Mouse (Mus musculus) ovary, postnatal 14 days (tissue): ENCODE data around the gene Gm10300.
A peak's percentile ranks its signal among the peaks of the same experiment; 100 is the strongest.

Experiments used
- DNase-seq: peaks from one replicate; pipeline ENCODE4 v3.0.0; 2022; ENCODE audit warnings: low spot score

Gm10300 gene

DNA sequence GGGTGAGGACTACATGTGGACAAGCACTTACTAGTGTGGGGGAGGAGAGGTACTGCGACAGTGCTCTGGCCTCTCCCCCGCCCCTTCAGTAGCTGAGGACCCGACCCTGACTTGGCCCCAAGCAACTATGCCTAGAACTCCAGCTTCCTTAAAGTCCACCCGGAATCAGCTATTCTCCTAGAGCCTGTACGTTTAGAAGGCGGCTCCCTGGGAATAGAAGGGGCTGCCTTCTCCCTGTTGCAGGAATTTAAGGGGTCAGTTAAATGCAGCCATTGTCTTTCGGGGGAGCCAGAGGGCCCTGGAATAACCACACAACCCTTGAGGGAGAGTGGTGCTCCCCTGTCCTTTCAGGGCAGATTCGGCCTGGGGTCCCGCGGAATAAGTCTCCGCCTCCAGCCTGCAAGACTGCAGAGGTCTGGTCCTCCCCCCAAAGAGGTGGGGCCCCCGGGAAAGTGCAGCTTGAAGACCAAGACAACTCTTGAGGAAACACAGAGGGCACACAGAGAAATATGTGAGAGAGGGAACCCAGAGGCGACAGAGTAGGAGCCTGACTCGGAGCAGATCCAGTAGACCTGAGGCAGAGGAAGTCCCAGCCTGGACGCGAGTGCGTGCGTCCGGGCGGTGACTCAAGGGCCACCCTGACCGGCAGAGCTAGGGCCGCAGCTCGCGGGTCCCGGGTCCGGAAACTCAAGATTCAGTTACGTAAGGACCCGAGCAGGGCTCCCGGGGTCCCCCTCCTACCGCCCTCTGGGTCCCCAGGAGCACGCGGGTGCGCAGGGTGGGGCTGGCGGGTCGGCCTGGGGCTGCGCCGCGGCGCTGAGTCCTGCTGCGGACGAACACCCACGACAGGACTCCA is at the start of gene Gm10300:
Gene Gm10300, plus strand, starts transcription at position 621 of the 856 bp plus-strand sequence.
- DNase-seq, result peak; percentile 20

DNA sequence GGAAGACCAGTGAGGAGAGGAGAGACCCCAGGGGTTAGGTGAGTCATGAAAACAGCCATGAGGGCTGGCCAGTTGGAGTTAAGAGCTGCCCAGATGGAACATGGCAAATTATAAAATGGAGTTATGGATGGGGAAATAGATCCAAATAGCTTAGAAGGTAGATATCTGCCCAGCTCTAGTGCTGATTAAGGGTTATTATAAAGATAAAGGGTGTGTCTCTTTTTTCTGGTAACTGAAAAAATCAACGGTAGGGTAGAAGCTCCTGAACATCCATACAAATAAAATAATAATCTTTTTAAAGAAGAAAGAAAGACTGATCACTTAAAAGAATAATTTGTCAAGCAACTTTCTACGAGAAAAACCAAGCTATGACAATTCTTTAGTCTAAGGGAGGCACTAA is 49.2 kb upstream of the Gm10300 start:
- DNase-seq, result no peak

DNA sequence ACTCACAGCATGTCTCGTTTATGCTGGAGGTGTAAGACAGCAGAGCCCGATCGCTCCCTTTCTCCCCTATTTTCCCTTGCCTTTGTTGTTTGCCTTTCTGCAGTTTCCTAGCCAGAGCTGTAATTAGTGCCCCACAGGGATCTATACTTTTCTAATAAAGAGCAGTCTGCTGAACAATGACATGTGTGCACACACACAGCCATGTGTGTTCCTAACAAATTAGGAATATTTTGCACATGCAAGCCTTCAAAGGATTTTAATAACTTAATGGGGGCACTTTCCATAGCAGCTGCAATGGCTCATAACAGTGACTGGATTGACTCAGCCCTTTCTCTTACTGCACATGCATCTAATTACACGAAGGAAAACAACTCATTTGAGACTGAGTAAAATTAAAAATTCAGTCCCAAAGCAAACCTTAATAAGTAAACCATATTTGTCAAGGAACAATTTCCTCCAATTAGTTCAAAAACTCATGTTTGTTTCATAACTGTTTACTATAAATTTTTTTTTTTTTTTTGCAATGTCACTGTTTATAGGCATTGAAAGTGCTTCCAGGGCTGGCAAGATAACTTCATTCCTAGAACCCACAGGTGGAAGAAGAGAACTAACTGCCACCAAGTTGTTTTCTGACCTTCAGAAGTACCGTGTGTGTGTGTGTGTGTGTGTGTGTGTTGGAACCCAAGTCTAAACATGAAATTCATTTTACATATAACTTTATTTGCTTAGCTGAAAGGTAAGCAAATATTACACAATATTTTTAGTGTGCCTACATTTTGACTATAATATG is 48.6 kb upstream of the Gm10300 start:
- no peak for DNase-seq

DNA sequence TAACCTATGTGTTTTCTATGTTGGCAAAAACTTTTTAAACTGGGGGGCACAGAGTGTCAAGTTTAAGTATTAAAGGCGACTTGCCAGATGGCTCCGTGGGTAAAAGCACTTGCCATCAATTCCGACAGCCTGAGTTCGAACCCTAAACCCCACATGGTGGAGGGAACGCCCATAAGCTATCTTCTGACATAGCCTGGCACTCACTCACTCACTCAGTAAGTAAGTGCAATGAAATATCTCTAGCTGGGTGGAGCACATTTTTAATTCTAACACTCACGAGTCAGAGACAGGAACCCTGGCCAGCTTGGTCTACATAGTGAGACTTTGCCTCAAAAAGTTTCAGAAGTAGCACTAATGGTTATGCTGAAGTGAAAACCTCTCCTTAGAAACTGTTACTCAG is 47.3 kb upstream of the Gm10300 start:
- DNase-seq, result no peak

DNA sequence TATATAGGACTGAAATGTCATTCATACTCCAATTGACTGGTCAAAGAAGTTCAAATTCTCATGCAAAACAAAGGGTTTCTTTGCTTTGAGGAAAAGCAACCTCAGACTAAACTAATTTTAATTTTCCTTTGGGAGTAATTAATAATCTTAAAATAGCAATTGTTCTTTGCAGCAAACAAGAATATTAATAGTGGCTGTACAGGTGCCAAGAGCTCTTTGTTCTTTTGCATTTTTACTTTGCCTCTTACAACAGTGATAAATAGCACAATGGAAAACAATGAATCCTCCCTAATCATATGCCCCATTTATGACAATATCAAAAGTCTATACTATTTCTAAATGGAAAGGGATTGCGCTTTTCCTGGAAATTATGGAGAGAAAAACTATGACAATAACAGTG is 46.7 kb upstream of the Gm10300 start:
- no peak for DNase-seq

DNA sequence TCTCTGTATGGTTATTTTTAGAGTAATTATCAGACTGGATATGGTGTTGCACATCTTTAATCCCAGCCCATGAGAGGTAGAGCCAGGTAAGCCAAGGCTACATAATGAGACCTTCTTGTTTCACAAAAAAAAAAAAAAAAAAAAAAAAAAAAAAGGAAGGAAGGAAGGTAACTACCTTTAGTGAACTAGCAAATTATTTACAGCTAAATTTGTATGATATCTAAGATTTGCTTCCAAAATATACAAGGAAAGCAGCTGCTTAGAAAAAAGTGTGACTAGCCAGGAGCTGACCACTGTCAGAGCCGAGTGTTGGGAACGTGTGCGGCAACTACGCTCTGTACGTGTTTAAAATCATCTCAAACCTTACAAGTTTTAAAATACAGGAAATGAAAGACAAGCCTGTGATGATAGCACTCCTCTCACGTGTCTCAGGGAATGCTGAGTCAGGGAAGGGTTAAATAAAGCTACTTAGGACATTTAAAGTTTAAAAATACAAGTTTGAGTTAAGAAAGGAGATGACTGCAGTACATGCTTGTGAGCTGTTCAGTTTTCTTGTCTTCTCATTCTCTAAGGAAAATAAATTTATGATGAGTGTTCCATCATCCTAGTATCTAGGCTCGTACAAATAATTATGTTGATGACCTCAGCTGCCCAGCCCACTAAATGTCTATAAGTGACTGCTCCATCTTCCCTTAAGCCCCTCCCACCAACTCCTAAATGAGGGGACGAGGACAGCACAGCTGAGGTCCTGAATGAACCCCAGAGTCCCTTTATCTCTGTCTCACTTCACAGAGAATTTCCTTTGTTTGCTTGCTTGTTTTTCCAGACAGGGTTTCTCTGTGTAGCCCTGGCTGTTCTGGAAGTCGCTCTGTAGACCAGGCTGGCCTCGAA is 44.4 kb upstream of the Gm10300 start:
- no peak for DNase-seq

DNA sequence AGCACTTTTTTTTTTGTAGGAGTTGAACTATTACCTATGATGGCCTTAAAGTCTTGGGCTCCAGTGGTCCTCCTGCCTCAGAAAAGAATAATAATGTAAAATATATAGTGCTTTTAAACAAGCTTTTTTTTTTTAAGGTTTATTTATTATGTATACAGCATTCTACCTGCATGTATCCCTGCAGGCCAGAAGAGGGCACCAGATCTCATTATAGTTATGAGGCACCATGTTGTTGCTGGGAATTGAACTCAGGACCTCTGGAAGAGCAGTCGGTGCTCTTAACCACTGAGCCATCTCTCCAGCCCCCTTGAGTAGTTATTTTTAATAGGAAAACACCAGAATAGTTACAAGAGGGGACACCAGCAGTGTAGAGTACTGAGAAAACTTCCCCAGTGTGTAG is 41.3 kb upstream of the Gm10300 start:
- DNase-seq, result no peak

DNA sequence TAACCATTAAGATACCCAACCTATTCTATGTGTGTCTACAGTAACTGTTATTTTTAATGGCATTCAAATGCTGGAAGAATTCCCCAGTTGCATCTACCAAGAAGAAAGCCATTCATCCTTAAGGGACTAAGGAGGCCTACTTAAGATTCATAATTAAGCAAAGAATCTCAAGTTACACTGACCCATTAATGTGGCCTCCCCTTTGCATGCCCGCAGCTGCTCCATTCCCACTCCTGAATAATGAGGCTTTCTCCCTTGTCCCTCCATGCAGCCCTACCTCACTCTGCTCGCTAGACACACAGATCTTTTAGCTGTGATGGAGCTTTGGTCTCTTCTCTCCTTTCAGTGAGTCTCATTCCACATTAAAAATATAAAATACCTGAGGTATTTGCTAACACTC is 40.3 kb upstream of the Gm10300 start:
- DNase-seq, result no peak

DNA sequence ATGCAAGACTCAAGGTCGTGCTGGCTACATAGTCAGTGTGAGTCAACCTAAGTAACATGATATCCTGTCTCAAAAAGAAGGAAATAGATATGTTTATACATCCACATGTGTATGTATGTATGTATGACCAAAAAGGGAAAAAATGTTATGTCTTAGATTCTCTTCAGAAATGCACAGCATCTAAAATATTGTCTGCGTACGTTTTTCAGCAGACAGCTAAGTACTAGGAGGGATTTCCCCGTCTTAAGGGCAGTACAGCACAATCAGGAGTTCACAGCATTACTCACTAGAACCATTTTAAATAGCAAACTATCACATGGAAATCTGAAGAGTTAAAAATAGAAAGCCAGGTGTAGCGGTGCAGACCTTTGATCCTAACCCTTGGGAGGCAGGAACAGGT is 37.4 kb upstream of the Gm10300 start:
- DNase-seq, result no peak

DNA sequence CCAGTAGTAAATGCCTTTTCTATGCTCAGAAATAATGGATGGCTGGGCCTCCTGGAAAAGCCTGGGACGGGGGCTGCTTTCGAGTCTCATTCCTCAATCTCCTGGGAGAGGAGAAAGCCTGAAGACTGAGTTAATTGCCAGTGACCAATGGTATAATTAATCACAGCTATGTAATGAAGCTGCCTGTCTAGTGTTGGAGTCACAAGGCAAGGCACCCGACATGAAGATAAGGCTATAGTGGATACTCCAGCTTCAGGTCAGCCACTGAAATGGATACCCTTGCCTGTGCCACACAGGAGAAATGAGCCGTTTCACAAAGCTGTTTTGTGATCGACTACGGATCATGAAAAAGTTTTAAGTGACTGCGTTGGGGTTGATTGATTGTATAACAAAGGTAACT is 36.5 kb upstream of the Gm10300 start:
- no peak for DNase-seq

DNA sequence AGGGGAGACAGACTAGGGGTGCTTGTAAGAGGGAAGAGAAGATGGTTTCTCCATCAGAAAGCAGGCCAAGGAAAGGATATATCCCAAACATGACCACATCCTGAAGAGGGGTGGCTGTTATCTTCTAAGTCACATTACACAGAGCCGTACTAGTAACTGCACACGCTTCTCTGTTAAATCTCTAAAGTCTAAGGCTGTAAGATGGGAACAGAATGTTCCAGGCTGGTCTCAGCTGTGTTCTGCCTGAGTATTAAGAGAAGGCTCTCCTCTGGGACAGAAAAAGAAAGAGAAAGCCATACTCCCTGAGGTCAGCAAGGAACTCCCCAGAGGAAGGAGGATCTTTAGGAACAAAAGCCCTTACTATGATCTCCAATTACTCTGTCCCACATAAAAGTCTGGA is 35.7 kb upstream of the Gm10300 start:
- DNase-seq, result no peak

DNA sequence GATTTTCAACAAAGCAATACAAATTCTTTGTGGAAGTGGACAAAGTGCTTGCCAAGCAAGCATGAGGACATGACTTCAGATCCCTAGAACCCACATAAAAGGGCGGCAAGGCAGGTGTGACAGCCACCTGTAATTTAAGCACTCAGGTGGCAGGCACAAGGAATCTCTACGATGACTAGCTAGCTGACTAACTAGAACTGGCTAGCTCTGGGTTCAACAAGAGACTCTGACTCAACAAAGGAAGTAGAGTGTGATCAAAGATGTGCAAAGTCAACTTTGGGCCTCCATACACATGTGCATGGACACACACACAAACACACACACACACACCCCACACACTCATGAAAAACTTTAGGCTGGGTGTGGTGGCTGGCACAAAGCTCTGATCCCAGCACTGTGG is 35.0 kb upstream of the Gm10300 start:
- no peak for DNase-seq

DNA sequence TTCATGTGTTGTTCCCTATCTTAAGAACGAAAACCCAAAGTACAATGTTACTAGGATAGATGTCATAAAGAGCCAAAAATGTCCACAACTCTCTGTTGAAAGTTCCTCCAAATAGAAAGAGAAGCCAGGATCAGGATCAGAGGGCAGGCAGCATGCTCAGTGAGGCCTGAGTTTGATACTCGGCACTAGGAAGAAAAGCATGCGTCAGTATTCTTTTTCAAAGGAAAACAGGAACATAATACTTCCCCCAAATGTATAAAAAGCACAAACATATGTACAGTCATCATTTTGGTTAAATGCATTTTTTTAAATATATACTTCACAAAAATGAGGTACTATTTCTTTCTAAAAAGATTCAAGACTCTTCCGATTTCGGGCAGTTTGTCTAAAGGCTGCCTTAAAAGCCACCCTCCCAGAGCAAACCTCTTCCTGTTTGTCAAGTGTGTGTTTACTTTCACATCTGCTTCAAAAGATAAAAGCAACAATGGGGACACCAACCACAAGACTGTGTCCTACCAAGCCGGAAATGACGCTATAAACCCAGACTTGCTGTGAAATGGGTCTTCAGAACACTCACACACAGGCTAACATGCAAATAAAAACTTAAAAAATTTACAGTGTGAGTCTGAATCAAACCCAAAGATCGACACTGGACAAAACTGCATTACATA is 34.4 kb upstream of the Gm10300 start:
- no peak for DNase-seq

DNA sequence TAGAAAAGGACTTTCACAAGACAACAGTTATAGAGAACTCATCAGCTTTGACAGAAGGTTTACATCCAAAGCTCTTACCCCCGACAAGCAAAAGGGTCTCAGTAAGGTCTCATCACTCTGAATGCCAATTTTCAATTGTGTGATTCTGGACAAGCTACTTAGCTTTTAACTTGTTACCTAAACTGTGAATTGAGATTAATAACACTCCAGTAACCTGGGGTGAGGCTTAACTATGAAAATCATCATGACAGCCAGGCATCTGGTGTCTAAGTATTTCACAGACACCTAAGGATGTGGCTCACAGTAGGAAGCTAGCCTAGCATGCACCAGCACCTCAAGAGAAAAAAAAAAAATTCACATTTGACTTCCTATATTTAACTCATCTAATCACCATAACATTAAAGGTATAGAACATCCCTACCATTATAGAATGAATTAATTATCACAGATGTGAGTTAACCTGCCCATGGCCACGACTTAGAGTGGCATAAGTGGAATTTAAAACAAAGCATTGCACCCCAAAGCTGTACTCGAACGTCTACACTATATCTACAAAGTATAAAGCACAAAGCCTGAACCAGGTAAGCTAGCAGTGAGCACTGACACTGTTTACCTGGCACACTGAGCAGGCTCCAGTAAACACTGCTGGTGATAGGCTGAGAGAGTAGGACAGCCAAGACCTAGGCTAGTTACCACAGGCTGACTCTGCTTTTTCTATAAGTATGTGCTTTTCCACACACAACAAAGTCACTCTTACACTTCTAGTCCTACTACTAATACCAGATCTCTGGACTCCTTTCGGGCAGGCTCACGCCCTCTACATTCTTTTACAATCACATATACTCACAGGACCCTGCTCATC is 32.8 kb upstream of the Gm10300 start:
- DNase-seq, result no peak

DNA sequence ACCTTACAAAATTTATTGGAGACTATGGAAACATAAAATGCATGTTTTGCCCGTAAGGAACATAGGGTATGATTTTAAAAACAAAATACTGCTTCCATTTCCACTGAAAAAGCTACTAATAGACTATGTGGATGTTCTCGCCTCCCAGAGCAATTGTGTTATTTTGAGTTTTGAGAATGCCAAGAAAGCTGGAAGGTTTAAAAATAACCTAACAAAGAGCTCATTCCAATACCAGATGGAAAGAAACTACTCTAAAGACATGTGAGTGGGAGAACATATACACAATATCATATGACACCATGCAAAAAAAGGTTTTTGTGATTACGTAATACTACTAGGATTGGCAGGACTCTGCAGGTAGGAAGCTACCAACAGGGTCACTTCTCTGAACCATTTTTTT is 30.8 kb upstream of the Gm10300 start:
- no peak for DNase-seq

DNA sequence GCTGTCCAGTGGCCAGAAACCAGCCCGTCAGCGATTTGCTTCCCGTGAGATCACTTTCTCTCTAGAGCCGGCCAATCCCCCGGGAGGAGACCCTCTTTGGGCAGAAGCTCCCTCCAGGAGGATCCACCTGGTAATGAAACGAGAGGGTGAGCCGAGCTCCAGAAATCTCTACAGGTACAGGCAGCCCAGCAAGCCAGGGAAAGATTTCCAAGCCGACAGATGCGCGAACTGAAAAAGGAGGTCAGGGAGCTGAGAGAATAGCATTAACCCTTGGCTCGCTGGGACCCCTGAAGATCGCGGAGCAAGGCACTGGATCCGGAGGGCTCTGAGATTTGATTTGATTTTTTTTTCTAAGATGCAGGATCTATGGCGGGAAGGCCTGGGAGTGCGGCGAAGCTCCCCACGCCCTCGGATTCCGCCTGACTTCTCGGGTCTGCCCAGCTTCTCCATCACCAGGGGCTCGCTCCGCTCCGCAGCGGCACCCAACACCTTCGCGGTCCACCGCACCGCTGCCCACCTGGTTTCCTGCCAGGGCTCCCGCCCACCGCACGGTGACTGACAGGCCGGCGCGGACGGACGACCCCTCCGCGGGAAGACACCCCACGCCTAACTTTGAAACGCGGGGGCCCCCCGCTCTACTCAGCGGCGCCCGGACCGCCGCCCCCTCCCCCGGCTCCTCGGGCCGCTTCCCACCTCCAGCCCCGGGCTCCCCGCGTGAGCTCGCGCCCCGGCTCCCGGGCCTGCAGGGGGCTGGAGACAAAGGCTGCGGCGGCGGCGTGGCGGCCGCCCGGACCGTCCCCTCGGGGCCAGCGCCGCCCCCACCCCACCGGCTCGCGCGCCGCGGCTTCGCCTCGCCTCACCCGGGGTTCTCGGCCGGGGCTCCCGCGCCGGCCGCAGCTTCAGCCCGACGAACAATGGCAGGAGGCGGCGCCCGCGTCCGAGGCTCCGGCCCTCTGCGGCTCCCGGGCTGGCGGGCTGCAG is 26.2 kb upstream of the Gm10300 start:
- DNase-seq, result peak; percentile 21

DNA sequence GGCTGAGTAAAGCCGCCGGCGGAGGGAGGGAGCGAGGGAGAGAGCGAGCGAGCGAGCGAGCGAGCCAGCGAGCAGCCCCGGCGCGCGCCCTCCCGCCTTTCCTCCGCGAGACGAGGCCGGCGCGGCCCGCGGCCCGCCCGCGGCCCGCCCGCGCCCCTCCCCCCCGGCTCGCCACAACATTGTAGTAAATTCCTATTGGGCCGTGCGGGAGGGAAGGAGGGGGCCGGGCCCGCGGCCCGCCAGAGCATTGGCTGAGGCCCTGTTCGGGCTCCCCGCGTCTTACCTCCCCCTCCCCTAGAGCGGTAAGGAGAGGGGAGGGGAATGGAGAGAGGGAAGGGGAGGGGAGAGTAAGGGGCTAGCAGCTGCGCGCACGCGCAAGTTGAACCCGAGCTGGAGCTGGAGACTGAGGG is 25.5 kb upstream of the Gm10300 start:
- peak; percentile 69 for DNase-seq

DNA sequence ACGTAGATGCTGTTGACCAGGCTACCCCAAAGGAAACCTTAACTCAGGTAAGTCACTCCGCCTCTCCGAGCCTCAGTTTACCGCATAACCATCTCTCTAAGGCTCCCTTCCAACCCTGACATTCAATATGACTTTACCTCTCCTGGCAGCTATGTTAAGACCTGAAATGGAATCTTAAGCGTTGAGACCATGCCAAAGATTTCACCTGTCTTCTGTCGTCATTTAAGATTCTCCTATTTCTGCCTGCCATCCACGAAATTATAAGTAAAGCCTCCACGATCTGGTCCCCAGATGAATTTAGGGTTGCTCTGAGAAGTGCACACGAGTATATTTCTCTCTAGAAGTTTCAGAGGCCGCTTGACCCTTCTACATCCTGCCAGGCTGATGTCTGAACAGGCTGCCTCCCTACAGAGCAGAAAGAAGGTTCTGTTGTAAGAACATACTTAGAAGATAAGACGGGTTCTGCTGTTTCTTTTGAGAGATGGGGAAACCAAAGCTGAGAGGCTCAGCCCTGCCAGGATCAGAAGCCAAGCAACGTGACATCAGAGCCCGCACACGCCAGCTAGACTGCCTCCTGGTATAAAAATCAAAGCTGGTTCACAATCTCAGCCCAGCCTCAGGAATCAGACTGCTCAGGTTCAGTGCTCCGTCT is 24.8 kb upstream of the Gm10300 start:
- DNase-seq, result no peak
